In the genomic region with DNA sequence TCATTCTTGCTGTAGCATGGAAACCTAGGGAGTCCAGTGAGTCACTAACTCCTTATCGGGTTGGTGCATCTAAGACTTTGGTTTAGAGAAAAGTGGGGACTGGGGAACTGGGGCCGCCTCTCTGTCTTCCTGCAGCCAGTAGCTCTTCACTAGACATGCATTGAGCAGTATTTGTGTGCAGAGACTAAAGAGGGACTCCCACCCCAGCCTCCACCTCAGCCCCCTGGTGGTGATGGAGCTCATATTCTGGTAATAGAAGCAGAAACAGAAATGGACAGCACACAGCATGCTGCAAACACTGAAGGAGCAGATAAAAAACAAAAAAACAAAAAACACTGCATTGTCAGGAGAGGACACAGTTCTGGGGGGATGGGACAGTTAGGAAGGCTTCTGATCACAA, we compare ENCODE assay signal across 9 mouse cellular contexts.
DNase-seq lines count a peak whose midpoint lies in the region; ATAC-seq and TF ChIP-seq lines count a peak whose summit lies in the region.
"Had no signal": no experiment of that assay in that cellular context is flagged by ENCODE, and none has a peak within 500 bp of the region (broad histone marks: within the 10 kb centered on the region; RNA-seq: fewer than 3 reads in every experiment).

No protein-coding gene starts in this region.

- 82% methylated on average over 2 of the region's 2 CpGs for WGBS in neural tube, embryonic 11.5 days
- 81% methylated on average over 2 of the region's 2 CpGs for WGBS in neural tube, embryonic 15.5 days
- WGBS in small intestine, adult 2 months, result 76% methylated on average over 2 of the region's 2 CpGs

- H3K36me3 ChIP-seq in neural tube, embryonic 11.5 days (ENCODE audit: control insufficient read depth, insufficient read depth, low read length), result no peaks in the 10 kb centered on the region
- H3K36me3 ChIP-seq in neural tube, embryonic 15.5 days, result no peaks in the 10 kb centered on the region
- H3K36me3 ChIP-seq in small intestine, adult 2 months (ENCODE audit: control insufficient read depth, insufficient read depth, low read length), result no peaks in the 10 kb centered on the region
- H3K36me3 ChIP-seq: heart, embryonic 13.5 days had no signal

- no peak overlapping the region for H3K27ac ChIP-seq in neural tube, embryonic 11.5 days (ENCODE audit: low read depth, low read length)
- H3K27ac ChIP-seq in neural tube, embryonic 15.5 days (replicated peaks), result no peak overlapping the region
- H3K27ac ChIP-seq in embryonic fibroblast, embryonic 13.5 days (ENCODE audit: insufficient read depth, low read length), result no peak overlapping the region
- H3K27ac ChIP-seq in small intestine, adult 2 months (ENCODE audit: insufficient read depth, low read depth, low read length), result no peak overlapping the region; the same call in 1 of the 2 replicates

- DNase-seq in gastrocnemius, adult 18-20 months (ENCODE audit: low spot score), result peak; percentile 15
- DNase-seq in gastrocnemius, postnatal 25 days, result no peak
- peak; percentile 46 for DNase-seq in neural tube, embryonic 11.5 days (ENCODE audit: low spot score)
- DNase-seq in kidney, adult 18-20 months, result no peak

- TF ChIP-seq CTCF in embryonic fibroblast, embryonic 13.5 days (IDR thresholded peaks at IDR 0.05; ENCODE audit: borderline replicate concordance, insufficient read depth, low read length), result 0 out of 2 replicates have a peak, but pooled peaks have one; percentile 5
- peak; percentile 52; the same call in 1 of the 2 replicates for TF ChIP-seq CTCF in small intestine, adult 2 months (IDR thresholded peaks at IDR 0.05; ENCODE audit: extremely low read depth, insufficient read length, insufficient replicate concordance, low read depth, low read length)

- no peak overlapping the region for H3K9ac ChIP-seq in neural tube, embryonic 11.5 days (ENCODE audit: low read length)
- no peak overlapping the region for H3K9ac ChIP-seq in neural tube, embryonic 15.5 days (replicated peaks)
- H3K9ac ChIP-seq: heart, embryonic 13.5 days had no signal

- H3K4me1 ChIP-seq in neural tube, embryonic 11.5 days (ENCODE audit: control insufficient read depth, insufficient read depth, low read length), result no peaks in the 10 kb centered on the region
- peaks cover 5% of the 10 kb centered on the region; the same call in 1 of the 2 replicates for H3K4me1 ChIP-seq in neural tube, embryonic 15.5 days
- H3K4me1 ChIP-seq in embryonic fibroblast, embryonic 13.5 days (ENCODE audit: control insufficient read depth, insufficient read depth, low read length), result peaks cover 5% of the 10 kb centered on the region; the same call in 1 of the 2 replicates
- H3K4me1 ChIP-seq in small intestine, adult 2 months (ENCODE audit: control insufficient read depth, insufficient read depth, insufficient read length, low read length), result peaks cover 29% of the 10 kb centered on the region

- no peak overlapping the region for H3K4me2 ChIP-seq in neural tube, embryonic 11.5 days (ENCODE audit: low read depth)
- H3K4me2 ChIP-seq in neural tube, embryonic 15.5 days, result no peak overlapping the region
- H3K4me2 ChIP-seq: heart, embryonic 13.5 days had no signal

- no peaks in the 10 kb centered on the region for H3K27me3 ChIP-seq in neural tube, embryonic 11.5 days (ENCODE audit: control insufficient read depth, insufficient read depth, low read length)
- no peaks in the 10 kb centered on the region for H3K27me3 ChIP-seq in neural tube, embryonic 15.5 days (replicated peaks)
- no peaks in the 10 kb centered on the region for H3K27me3 ChIP-seq in small intestine, adult 2 months (ENCODE audit: control insufficient read depth, insufficient read depth, low read length)
- H3K27me3 ChIP-seq: heart, embryonic 13.5 days had no signal

- no peak overlapping the region for H3K4me3 ChIP-seq in neural tube, embryonic 11.5 days (ENCODE audit: low read depth, low read length)
- no peak overlapping the region for H3K4me3 ChIP-seq in neural tube, embryonic 15.5 days (replicated peaks)
- no peak overlapping the region for H3K4me3 ChIP-seq in embryonic fibroblast, embryonic 13.5 days (ENCODE audit: insufficient read depth, low read length)
- no peak overlapping the region for H3K4me3 ChIP-seq in small intestine, adult 2 months (ENCODE audit: low read depth, low read length)
- H3K4me3 ChIP-seq: heart, embryonic 13.5 days had no signal

- TF ChIP-seq POLR2A in embryonic fibroblast, embryonic 13.5 days (IDR thresholded peaks at IDR 0.05; ENCODE audit: low read depth, low read length), result no peak
- TF ChIP-seq POLR2A in small intestine, adult 2 months (IDR thresholded peaks at IDR 0.05; ENCODE audit: low read depth, low read length), result no peak

- no peaks in the 10 kb centered on the region for H3K9me3 ChIP-seq in neural tube, embryonic 11.5 days (ENCODE audit: control insufficient read depth, low read length)
- H3K9me3 ChIP-seq in neural tube, embryonic 15.5 days (replicated peaks), result no peaks in the 10 kb centered on the region
- H3K9me3 ChIP-seq: heart, embryonic 13.5 days had no signal

- no peak for ATAC-seq in neural tube, embryonic 11.5 days (ENCODE audit: insufficient read depth, low FRiP score, low TSS enrichment)
- no peak for ATAC-seq in neural tube, embryonic 15.5 days (ENCODE audit: low FRiP score)
- ATAC-seq in activated CD4-positive, CD25-positive, alpha-beta regulatory T cell, adult 4 months, result no peak

Comparison
In these comparisons a context has a peak if more than half of its experiments do, and no peak if none do; other contexts are left out.
1. DNase-seq: peak in gastrocnemius, adult 18-20 months (single experiment) and neural tube, embryonic 11.5 days (single experiment); none in gastrocnemius, postnatal 25 days (single experiment) and kidney, adult 18-20 months (single experiment).